Mouse (Mus musculus) mammary gland, adult 2 months (tissue): ENCODE measurements around the gene Cish. TPM values are rescaled to one million over a fixed set of nuclear protein-coding genes. Genes with fewer than 3 reads are reported as not detected.

Experiments used
- polyA plus RNA-seq: library from polyadenylated mRNA; depleted of rRNA; stranded (reverse); fragments of >200 nt; gene quantifications from 2 replicates; pipeline ENCODE4 v1.2.3, GENCODE M21; 2012; ENCODE audit warnings: low replicate concordance; rRNA removed

Cish gene
- polyA plus RNA-seq, result 62.7 and 72.5 TPM in 2 replicates

GRCm38 (mm10) chr9:107296016-107296040 is at the start of gene Cish:
TSS of gene Cish (plus strand) at chr9:107296026.

DNA sequence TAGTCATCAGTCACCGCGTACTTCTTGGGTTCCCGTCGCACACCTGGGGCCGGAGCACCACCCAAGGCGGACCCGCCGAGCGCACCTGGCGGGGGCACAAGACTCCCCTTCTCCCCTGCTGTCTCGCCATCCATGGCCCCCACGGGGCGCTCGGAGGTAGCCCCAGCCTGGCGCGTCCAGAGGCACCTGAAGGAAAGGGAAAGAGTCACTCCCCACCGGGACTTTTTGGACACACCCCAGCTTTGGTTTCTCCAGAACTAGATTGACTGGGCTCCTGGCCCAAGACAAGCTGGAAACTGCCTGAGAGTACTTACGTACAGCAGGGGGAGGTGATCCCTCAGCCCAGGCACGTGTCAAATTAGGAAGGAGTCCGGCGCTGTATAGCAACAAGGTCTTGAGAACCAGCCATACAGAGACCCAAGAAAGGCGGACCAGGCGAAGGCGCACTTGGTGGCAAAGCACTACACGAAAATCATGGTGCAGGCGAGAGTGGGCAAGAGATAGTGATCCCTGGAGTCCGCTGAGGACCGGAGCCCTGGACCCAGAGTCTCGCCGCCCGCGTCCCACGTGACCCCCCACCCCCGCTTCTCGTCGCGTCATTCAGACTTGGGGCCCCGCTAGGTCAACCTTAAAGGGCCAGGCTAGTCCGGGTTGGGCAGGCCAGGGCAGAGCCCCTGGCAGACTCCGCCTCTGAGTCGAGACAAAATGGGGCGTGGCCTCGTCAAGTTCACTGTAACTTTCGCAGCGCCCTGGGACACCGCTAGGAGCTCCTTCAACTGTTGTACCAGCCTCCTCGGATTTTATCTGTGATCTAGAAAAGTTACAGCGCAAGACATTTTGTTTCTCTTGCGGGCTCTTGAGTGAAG is 6.4 kb upstream of the Cish start, which contains the start of gene Mapkapk3:
Gene Mapkapk3, minus strand, starts transcription at position 667 of the 866 bp plus-strand sequence.

DNA sequence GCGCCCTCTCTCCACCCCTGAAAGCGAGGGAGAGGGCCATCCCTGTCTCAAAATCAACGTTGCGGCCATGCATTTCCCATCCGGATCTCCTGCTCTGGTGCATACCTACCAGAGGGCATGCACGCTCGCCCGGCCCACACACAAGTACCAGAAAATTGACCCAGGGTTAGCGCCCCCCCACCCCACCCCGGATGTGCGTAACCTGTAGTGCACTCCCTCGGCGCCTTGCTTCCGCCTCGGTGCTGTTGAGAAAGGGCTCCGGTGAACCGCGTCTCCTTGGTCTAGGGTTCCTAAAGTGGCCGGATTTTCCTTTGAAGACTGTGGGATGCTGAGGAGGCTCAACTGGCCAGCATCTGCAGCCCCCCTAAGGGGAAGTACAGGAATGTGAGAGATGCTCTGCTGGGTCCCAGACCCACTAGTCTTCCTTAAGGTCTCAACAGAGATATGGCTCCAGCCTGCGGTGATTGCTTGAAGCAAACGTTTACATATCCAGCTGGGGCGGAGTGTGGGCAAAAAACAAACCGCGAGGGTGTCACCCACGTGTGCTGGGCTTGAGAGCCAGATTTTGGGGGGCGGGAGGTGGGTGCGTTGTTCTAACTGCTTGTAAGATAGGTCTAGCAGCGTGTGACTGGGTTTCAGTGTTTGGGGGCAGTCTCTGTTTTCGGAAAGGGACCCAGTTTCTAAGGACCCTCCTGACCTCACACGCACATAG is 42.5 kb downstream of the Cish start, which contains the start of gene Hemk1:
Gene Hemk1, minus strand, starts transcription at position 179 of the 712 bp plus-strand sequence.

DNA sequence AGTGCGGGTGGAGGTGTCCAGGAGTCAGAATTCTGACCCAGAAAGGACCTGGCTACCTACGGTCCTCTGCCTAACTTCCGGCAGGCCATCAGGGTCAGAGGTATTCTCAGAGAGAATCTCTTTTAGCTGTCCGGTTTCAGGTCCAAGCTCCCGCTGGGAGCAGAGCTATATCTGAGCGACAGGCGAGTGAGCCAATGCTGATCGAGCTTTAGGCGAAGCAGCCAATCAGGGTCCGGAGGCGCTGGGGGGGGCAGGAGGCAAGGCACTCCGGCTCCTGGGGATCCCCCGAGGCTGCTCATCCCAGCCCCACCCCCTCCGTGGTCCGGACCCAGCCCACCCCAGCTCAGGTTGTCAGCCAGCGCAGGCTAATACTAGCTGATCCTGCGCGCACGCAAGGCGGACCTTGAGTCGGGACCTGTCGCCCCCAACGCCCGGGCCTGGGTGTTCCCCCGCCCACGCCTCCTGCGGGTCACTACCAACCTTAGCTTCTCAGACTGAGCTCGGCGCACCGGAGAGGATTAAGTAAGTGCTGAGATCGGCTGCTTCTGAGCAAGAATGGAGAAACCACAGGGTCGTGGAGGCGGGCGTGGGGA is 44.5 kb downstream of the Cish start, which contains the start of gene 6430571L13Rik:
Gene 6430571L13Rik, plus strand, starts transcription at position 336 of the 593 bp plus-strand sequence.

Other genes with a start within 250 kb of the Cish start
- gene Dock3, start 64.1 kb upstream of the Cish start, polyA plus RNA-seq, result 0.03 and 0.04 TPM in 2 replicates
- 40.3 and 58.0 TPM in 2 replicates for gene Mapkapk3, start 6.1 kb upstream of the Cish start, polyA plus RNA-seq
- 25.1 and 54.0 TPM in 2 replicates for gene Hemk1, start 42.3 kb downstream of the Cish start, polyA plus RNA-seq
- gene 6430571L13Rik, start 44.6 kb downstream of the Cish start, polyA plus RNA-seq, result 1.6 and 10.8 TPM in 2 replicates
- 1.1 TPM in 2 replicates for gene Cacna2d2, start 103.6 kb downstream of the Cish start, polyA plus RNA-seq
- 52.8 and 69.9 TPM in 2 replicates for gene Tmem115, start 237.9 kb downstream of the Cish start, polyA plus RNA-seq
- 42.9 and 53.0 TPM in 2 replicates for gene Cyb561d2, start 246.2 kb downstream of the Cish start, polyA plus RNA-seq
- 30.3 and 52.5 TPM in 2 replicates for gene Nprl2, start 246.2 kb downstream of the Cish start, polyA plus RNA-seq